Mouse (Mus musculus) ES-E14 (cell line): ENCODE results near the gene Gm42420. TPM values are rescaled to one million over a fixed set of nuclear protein-coding genes. Genes with fewer than 3 reads are reported as not detected.
A peak's percentile ranks its signal among the peaks of the same experiment; 100 is the strongest.

Experiments used
- DNase-seq: peaks from one replicate; pipeline ENCODE4 v3.0.0-alpha.2; 2013; ENCODE audit warnings: low read depth, low spot score
- H3K27ac ChIP-seq: 2 replicates; pipeline ENCODE4 v1.5.1; 2012; ENCODE audit warnings: low read depth, mild to moderate bottlenecking, low read length, moderate library complexity, mixed read lengths; ENCODE audit not compliant: poor library complexity, insufficient read depth, severe bottlenecking
- H3K36me3 ChIP-seq: 2 replicates; pipeline ENCODE4 v1.6.1; 2012; ENCODE audit warnings: mild to moderate bottlenecking, low read length, moderate library complexity, mixed read lengths; ENCODE audit not compliant: control insufficient read depth, poor library complexity, insufficient read depth, severe bottlenecking
- H3K4me1 ChIP-seq, 2 experiments: fragments of 150-350 bp in 1 of 2; sonication (generic) in 1 of 2; 2 replicates each; pipeline ENCODE4 v1.6.1; 2012; ENCODE audit warnings: low read length in 2 of 2, mild to moderate bottlenecking in 1 of 2, mixed read lengths in 1 of 2; ENCODE audit not compliant: control insufficient read depth in 2 of 2, insufficient read depth in 2 of 2, poor library complexity in 1 of 2
- H3K4me3 ChIP-seq, 2 experiments: fragments of 150-350 bp in 1 of 2; sonication (generic) in 1 of 2; 2 replicates each; pipeline ENCODE4 v1.5.1; 2012; ENCODE audit warnings: low read length in 2 of 2, low read depth in 1 of 2, mild to moderate bottlenecking in 1 of 2, mixed read lengths in 1 of 2; ENCODE audit not compliant: insufficient read depth in 1 of 2, poor library complexity in 1 of 2, severe bottlenecking in 1 of 2
- H3K9ac ChIP-seq: 2 replicates; pipeline ENCODE4 v1.6.1; 2012; ENCODE audit warnings: low read depth, mild to moderate bottlenecking, low read length, mixed read lengths; ENCODE audit not compliant: poor library complexity, insufficient read depth, severe bottlenecking
- H3K9me3 ChIP-seq: fragments of 150-350 bp; sonication (generic); 2 replicates; pipeline ENCODE4 v1.6.1; 2012; ENCODE audit warnings: low read depth, mild to moderate bottlenecking, low read length; ENCODE audit not compliant: control insufficient read depth, insufficient read depth
- CHD2 ChIP-seq: IDR thresholded peaks from 2 replicates; pipeline ENCODE4 v1.6.1; 2014; ENCODE audit warnings: mild to moderate bottlenecking, low read depth, low read length, inconsistent platforms
- HCFC1 ChIP-seq: IDR thresholded peaks from 2 replicates; pipeline ENCODE4 v1.6.1; 2012; ENCODE audit warnings: low read length, inconsistent platforms, borderline replicate concordance; ENCODE audit not compliant: insufficient read depth
- MAFK ChIP-seq: IDR thresholded peaks from 2 replicates; pipeline ENCODE4 v1.6.1; 2014; ENCODE audit warnings: mild to moderate bottlenecking, low read depth, low read length, inconsistent platforms; ENCODE audit not compliant: insufficient read depth
- ZC3H11A ChIP-seq: IDR thresholded peaks from 2 replicates; pipeline ENCODE4 v1.6.1; 2012; ENCODE audit warnings: low read depth, mild to moderate bottlenecking, inconsistent platforms, low read length, borderline replicate concordance
- ZNF384 ChIP-seq: IDR thresholded peaks from 2 replicates; pipeline ENCODE4 v1.6.1; 2012; ENCODE audit warnings: low read depth, low read length, inconsistent platforms
- in situ Hi-C, 2 experiments: fragments of 600-800 bp; cut with MboI; formaldehyde crosslinking; loops; one replicate each; pipeline ENCODE4 v1.15.1; 2025; ENCODE audit warnings: low sequenced_read_pairs in 2 of 2, inconsistent platforms in 1 of 2; ENCODE audit not compliant: unreplicated experiment in 2 of 2
- total RNA-seq: library from RNA; depleted of rRNA; stranded (reverse); fragments of 300-350 nt; gene quantifications from 2 replicates; pipeline ENCODE4 v1.2.3, GENCODE M21; 2012

Gene Gm42420
- total RNA-seq, 1 experiment, result not detected

DNA sequence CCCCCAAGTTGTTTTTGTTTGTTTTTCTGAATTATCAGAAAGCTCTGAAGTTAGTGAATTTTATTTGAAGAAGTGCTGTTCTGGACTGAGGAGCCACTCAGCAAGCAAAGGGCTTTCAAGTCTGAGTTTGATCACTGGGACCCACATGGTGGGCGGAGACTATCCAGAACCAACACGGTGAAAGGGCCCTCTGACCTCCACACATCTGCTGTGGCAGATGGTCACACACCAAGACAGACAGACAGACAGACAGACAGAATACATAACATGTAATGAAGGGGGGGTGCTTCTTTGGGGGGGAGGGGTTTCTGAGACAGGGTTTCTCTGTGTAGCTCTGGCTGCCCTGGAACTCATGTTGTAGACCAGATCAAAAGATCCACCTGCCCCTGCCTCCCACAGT, 45.0 kb upstream of the Gm42420 start:
- no peak for DNase-seq
- no peaks in the 10 kb centered on the region for H3K36me3 ChIP-seq
- in situ Hi-C loops, result no loop called here
- peaks cover 15 to 34% of the 10 kb centered on the region in 2 experiments for H3K4me1 ChIP-seq
- peak overlapping the region; percentile 40; the same call in 1 of the 2 replicates for H3K27ac ChIP-seq
- H3K9ac ChIP-seq, result no peak overlapping the region; the same call in 1 of the 2 replicates
- no peaks in the 10 kb centered on the region for H3K9me3 ChIP-seq
- TF ChIP-seq HCFC1, result no peak
- no peak for TF ChIP-seq ZC3H11A
- no peak for TF ChIP-seq MAFK
- no peak for TF ChIP-seq ZNF384
- TF ChIP-seq CHD2, result no peak
- H3K4me3 ChIP-seq, result no peak overlapping the region

DNA sequence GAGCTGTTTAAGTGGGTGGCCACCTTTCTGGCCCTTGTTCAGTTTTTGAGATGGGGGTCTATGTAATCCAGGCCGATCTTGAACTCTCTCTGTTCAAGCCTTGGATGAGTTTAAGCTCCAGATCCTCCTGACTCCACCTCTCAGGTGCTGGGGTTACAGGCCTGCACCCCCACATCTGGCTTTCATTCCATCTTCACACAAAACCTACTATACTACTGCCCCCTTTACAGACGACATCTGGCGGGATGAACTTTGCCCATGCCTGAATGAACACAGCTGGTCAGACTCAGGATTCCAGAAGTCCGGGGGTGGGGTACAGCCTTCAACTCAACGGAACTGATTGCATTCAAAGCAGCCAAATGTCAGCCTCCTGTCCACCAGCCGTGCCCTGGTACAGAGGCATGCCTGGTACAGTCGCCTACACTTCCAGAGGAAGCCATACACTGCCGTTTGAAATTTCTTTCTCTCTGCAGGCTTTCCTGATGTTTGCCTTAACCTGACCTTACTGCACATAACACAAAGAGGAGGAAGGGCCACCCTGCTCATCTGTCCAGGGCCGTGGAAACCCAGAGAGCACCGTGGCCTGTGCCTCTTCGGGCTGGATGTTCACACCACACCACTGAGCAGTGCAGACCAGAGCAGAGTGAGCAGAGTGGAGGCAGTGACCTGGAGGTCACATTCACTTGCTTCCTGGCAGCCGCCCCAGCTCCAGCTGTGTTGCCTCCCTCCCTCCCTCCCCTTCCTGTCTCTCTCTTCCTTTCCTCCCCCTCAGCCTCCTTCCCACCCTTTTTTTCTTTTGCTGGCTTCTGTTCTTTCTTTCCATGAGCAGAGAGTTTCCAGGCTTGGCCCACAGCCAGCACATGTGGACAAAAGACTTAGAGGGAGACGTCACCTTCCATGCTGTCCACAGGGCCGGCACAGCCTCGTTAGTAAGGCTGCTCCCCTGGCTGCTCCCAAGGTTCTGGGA, 42.6 kb upstream of the Gm42420 start:
- Histone ChIP-seq H3K4me3 (peak overlapping the region; percentile 11 to 48; a peak in 3 of 4 replicates), H3K27ac (peak overlapping the region; percentile 78; the same call in 1 of the 2 replicates), H3K9ac (peak overlapping the region; percentile 67; the same call in 1 of the 2 replicates), H3K9me3 (no peaks in the 10 kb centered on the region), H3K36me3 (peaks cover 2% of the 10 kb centered on the region; the same call in 1 of the 2 replicates), H3K4me1 (peaks cover 15 to 39% of the 10 kb centered on the region in 2 experiments)
- TF ChIP-seq ZNF384, result no peak
- TF ChIP-seq MAFK, result no peak
- no peak for TF ChIP-seq CHD2
- TF ChIP-seq HCFC1, result no peak
- no peak for TF ChIP-seq ZC3H11A
- in situ Hi-C loops, result no loop called here
- no peak for DNase-seq

GRCm38 (mm10) chr6:39543769-39544420, 41.7 kb upstream of the Gm42420 start:
- no peak for DNase-seq
- H3K9ac ChIP-seq, result peak overlapping the region; percentile 67; the same call in 1 of the 2 replicates
- H3K27ac ChIP-seq, result peak overlapping the region; percentile 51; the same call in 1 of the 2 replicates
- H3K9me3 ChIP-seq, result no peaks in the 10 kb centered on the region
- H3K4me1 ChIP-seq, result peaks cover 15 to 42% of the 10 kb centered on the region in 2 experiments; a peak in 3 of 4 replicates
- peak overlapping the region in 1 of 2 experiments; percentile 11; a peak in 1 of 4 replicates for H3K4me3 ChIP-seq
- in situ Hi-C loops, result no loop called here
- H3K36me3 ChIP-seq, result peaks cover 4% of the 10 kb centered on the region; the same call in 1 of the 2 replicates
- TF ChIP-seq MAFK, result no peak
- no peak for TF ChIP-seq ZC3H11A
- TF ChIP-seq ZNF384, result no peak
- no peak for TF ChIP-seq HCFC1
- no peak for TF ChIP-seq CHD2

DNA sequence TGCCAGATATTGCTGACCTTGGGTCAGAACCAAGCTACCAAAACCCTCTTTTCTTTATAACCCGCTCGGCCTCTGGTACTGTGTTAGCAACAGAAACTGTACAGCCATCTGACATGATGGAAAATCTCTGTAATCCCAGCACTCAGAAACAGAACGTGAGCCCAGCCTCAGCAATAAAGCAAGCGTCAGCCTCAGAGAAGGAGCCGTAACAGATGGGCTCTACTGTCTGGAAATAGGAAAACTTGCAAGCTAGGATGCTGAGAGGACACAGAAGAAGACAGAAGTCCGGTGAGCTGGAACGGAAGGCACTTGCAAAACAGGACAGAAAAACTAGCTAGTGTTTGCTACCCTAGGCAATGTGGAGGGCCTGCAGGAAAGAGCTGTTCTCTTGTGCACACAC, 40.1 kb upstream of the Gm42420 start:
- Histone ChIP-seq H3K4me3 (no peak overlapping the region), H3K36me3 (peaks cover 6% of the 10 kb centered on the region; the same call in 1 of the 2 replicates), H3K27ac (no peak overlapping the region), H3K9me3 (no peaks in the 10 kb centered on the region), H3K4me1 (peaks cover 15 to 35% of the 10 kb centered on the region in 2 experiments; a peak in 3 of 4 replicates), H3K9ac (no peak overlapping the region)
- no peak for DNase-seq
- in situ Hi-C loops, result no loop called here
- TF ChIP-seq ZC3H11A (no peak), MAFK (no peak), ZNF384 (no peak)
